In the genomic region with DNA sequence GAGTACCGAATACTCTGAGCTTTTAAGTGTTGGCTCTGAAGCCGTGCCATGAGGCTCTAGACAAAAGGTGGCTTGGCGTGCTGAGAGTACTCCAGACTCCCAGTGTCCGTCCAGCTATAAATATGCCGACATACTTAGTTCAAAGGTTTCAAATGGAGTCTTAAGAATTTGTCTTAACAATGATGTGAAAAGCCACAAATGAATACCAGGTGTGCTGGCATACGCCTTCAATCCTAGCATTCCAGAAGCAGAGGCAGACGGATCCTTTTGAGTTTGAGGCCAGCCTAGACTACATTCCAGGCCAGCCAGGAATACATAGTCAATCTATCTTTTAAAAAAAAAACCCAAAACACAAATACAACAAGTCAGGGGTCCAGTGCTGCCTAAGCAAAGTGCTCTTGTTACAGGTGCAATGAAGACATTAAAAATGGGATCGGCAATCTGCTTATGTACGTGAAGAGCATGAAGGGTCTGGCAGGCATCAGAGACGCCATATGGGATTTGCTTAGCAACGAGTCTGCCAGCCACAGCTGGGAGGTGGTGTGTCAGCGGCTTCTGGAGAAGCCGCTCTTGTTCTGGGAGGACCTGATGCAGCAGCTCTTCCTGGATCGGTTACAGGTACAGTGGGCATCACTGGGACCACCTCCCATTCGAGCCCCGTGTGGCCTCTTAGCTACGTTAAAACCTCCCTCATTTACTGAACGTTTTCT, we compare ENCODE assay signal across 15 mouse cellular contexts. TPM values are rescaled to one million over a fixed set of nuclear protein-coding genes. Genes with fewer than 3 reads are reported as not detected.
DNase-seq lines count a peak whose midpoint lies in the region; ATAC-seq lines count a peak whose summit lies in the region.
"Had no signal": no experiment of that assay in that cellular context is flagged by ENCODE, and none has a peak within 500 bp of the region (broad histone marks: within the 10 kb centered on the region; RNA-seq: fewer than 3 reads in every experiment).

No protein-coding gene starts in this region.

- H3K4me2 ChIP-seq in forebrain, embryonic 16.5 days (ENCODE audit: low read length) = no peak overlapping the region
- H3K4me2 ChIP-seq in midbrain, embryonic 11.5 days = no peak overlapping the region
- H3K4me2 ChIP-seq: hindbrain, embryonic 15.5 days; liver, embryonic 13.5 days; midbrain, embryonic 12.5 days; neural tube, embryonic 15.5 days had no signal

- WGBS in forebrain, embryonic 16.5 days = 64% methylated on average over 18 of the region's 18 CpGs
- WGBS in midbrain, embryonic 11.5 days = 86% methylated on average over 18 of the region's 18 CpGs

- H3K36me3 ChIP-seq in forebrain, embryonic 16.5 days (ENCODE audit: control insufficient read depth, insufficient read depth) = peaks cover 41% of the 10 kb centered on the region
- H3K36me3 ChIP-seq in midbrain, embryonic 11.5 days (ENCODE audit: control insufficient read depth, insufficient read depth, low read length) = peaks cover 41% of the 10 kb centered on the region

- H3K9me3 ChIP-seq in forebrain, embryonic 16.5 days (ENCODE audit: control insufficient read depth, low read length) = no peaks in the 10 kb centered on the region
- no peaks in the 10 kb centered on the region for H3K9me3 ChIP-seq in midbrain, embryonic 11.5 days (ENCODE audit: control insufficient read depth, low read length)
- H3K9me3 ChIP-seq: hindbrain, embryonic 15.5 days; liver, embryonic 13.5 days; midbrain, embryonic 12.5 days; neural tube, embryonic 15.5 days had no signal

- no peaks in the 10 kb centered on the region for H3K27me3 ChIP-seq in forebrain, embryonic 16.5 days (replicated peaks; ENCODE audit: control insufficient read depth, insufficient read depth, low read length)
- H3K27me3 ChIP-seq in midbrain, embryonic 11.5 days (ENCODE audit: control insufficient read depth, insufficient read depth, low read length) = no peaks in the 10 kb centered on the region
- H3K27me3 ChIP-seq: hindbrain, embryonic 15.5 days; liver, embryonic 13.5 days; midbrain, embryonic 12.5 days; neural tube, embryonic 15.5 days had no signal

- peak; percentile 39 for ATAC-seq in frontal cortex, adult (ENCODE audit: low TSS enrichment)
- ATAC-seq in forebrain, embryonic 16.5 days = no peak
- no peak for ATAC-seq in midbrain, embryonic 11.5 days (ENCODE audit: low FRiP score)

- no peak for DNase-seq in frontal cortex, postnatal 25 days (ENCODE audit: low spot score in 2 of 2)
- DNase-seq in right cerebral cortex, adult 18-20 months = peak; percentile 65
- no peak for DNase-seq in right cerebral cortex, postnatal 4 days
- DNase-seq in mesoderm, embryonic 11.5 days (ENCODE audit: low read depth, low spot score) = peak; percentile 49
- DNase-seq in adrenal gland, adult 2 months = no peak
- DNase-seq in midbrain, embryonic 11.5 days (ENCODE audit: low spot score, missing footprints) = no peak
- DNase-seq: liver, embryonic 13.5 days; spleen, adult 18-20 months; thymus, postnatal 14 days had no signal

- no peak overlapping the region for H3K9ac ChIP-seq in forebrain, embryonic 16.5 days (replicated peaks; ENCODE audit: low read depth, low read length)
- no peak overlapping the region for H3K9ac ChIP-seq in midbrain, embryonic 11.5 days (ENCODE audit: low read length)
- H3K9ac ChIP-seq: hindbrain, embryonic 15.5 days; liver, embryonic 13.5 days; midbrain, embryonic 12.5 days; neural tube, embryonic 15.5 days had no signal

- peak overlapping the region; percentile 56 for H3K27ac ChIP-seq in forebrain, embryonic 16.5 days (ENCODE audit: low read length)
- H3K27ac ChIP-seq in midbrain, embryonic 11.5 days (ENCODE audit: low read depth, low read length) = no peak overlapping the region
- H3K27ac ChIP-seq: hindbrain, embryonic 15.5 days; kidney, postnatal 0 days; liver, embryonic 13.5 days; midbrain, embryonic 12.5 days; neural tube, embryonic 15.5 days had no signal

- no peak overlapping the region for H3K4me3 ChIP-seq in forebrain, embryonic 16.5 days (replicated peaks; ENCODE audit: low read length)
- no peak overlapping the region for H3K4me3 ChIP-seq in midbrain, embryonic 11.5 days (ENCODE audit: low read depth, low read length)
- H3K4me3 ChIP-seq: hindbrain, embryonic 15.5 days; liver, embryonic 13.5 days; midbrain, embryonic 12.5 days; neural tube, embryonic 15.5 days had no signal

- peaks cover 19% of the 10 kb centered on the region for H3K4me1 ChIP-seq in forebrain, embryonic 16.5 days (replicated peaks; ENCODE audit: control insufficient read depth, insufficient read depth, low read length)
- H3K4me1 ChIP-seq in midbrain, embryonic 11.5 days (ENCODE audit: control insufficient read depth, insufficient read depth, low read length) = peaks cover 10% of the 10 kb centered on the region; the same call in 1 of the 2 replicates

RNA-seq across cellular contexts. Expression of a gene that starts 4.8 kb away (rescaled TPM):
- 41.6 and 44.4 TPM in 2 replicates for polyA plus RNA-seq in forebrain, embryonic 16.5 days (2015; fragmentation: Nextera tagmentation; extraction: Ambion mirVana)
- total RNA-seq in adrenal gland, adult 2 months (2021) = 10 to 100 TPM; 22.9 to 34.4 TPM
- polyA plus RNA-seq in adrenal gland, adult 2 months (2012; rRNA removed) = 31.5 and 32.1 TPM in 2 replicates
- 17.7 and 17.8 TPM in 2 replicates for polyA plus RNA-seq in midbrain, embryonic 11.5 days (2014; fragmentation: Nextera tagmentation; extraction: Ambion mirVana)

RNA-seq across cellular contexts. Expression of a gene that starts 5.7 kb away (rescaled TPM):
- 35.5 and 36.3 TPM in 2 replicates for polyA plus RNA-seq in forebrain, embryonic 16.5 days (2015; fragmentation: Nextera tagmentation; extraction: Ambion mirVana)
- total RNA-seq in adrenal gland, adult 2 months (2021) = 10 to 100 TPM; 37.8 to 48.0 TPM
- polyA plus RNA-seq in adrenal gland, adult 2 months (2012; rRNA removed) = 57.8 and 60.2 TPM in 2 replicates
- 30.0 and 30.1 TPM in 2 replicates for polyA plus RNA-seq in midbrain, embryonic 11.5 days (2014; fragmentation: Nextera tagmentation; extraction: Ambion mirVana)

RNA-seq across cellular contexts. Expression of a gene that starts 29.2 kb away (rescaled TPM):
- 43.0 and 43.4 TPM in 2 replicates for polyA plus RNA-seq in forebrain, embryonic 16.5 days (2015; fragmentation: Nextera tagmentation; extraction: Ambion mirVana)
- 10 to 100 TPM; 34.4 to 35.9 TPM for total RNA-seq in adrenal gland, adult 2 months (2021)
- polyA plus RNA-seq in adrenal gland, adult 2 months (2012; rRNA removed) = 52.0 and 52.3 TPM in 2 replicates
- polyA plus RNA-seq in midbrain, embryonic 11.5 days (2014; fragmentation: Nextera tagmentation; extraction: Ambion mirVana) = 50.9 and 54.6 TPM in 2 replicates

RNA-seq across cellular contexts. Expression of a gene that starts 29.5 kb away (rescaled TPM):
- 24.4 and 26.1 TPM in 2 replicates for polyA plus RNA-seq in forebrain, embryonic 16.5 days (2015; fragmentation: Nextera tagmentation; extraction: Ambion mirVana)
- 10 to 100 TPM; 13.4 to 17.8 TPM for total RNA-seq in adrenal gland, adult 2 months (2021)
- polyA plus RNA-seq in adrenal gland, adult 2 months (2012; rRNA removed) = 3.2 and 4.0 TPM in 2 replicates
- 23.3 and 23.4 TPM in 2 replicates for polyA plus RNA-seq in midbrain, embryonic 11.5 days (2014; fragmentation: Nextera tagmentation; extraction: Ambion mirVana)

RNA-seq across cellular contexts. Expression of a gene that starts 35.6 kb away (rescaled TPM):
- 70.3 and 87.5 TPM in 2 replicates for polyA plus RNA-seq in forebrain, embryonic 16.5 days (2015; fragmentation: Nextera tagmentation; extraction: Ambion mirVana)
- total RNA-seq in adrenal gland, adult 2 months (2021) = 1 to 10 TPM; 3.2 to 4.7 TPM
- polyA plus RNA-seq in adrenal gland, adult 2 months (2012; rRNA removed) = 2.4 and 2.5 TPM in 2 replicates
- polyA plus RNA-seq in midbrain, embryonic 11.5 days (2014; fragmentation: Nextera tagmentation; extraction: Ambion mirVana) = 12.4 and 12.6 TPM in 2 replicates

Comparison
In these comparisons a context has a peak if more than half of its experiments do, and no peak if none do; other contexts are left out.
1. DNase-seq: peak in right cerebral cortex, adult 18-20 months (single experiment) and mesoderm, embryonic 11.5 days (single experiment); none in frontal cortex, postnatal 25 days (0 of 2), right cerebral cortex, postnatal 4 days (single experiment), adrenal gland, adult 2 months (single experiment) and midbrain, embryonic 11.5 days (single experiment).